Mouse (Mus musculus) layer of hippocampus, postnatal 10 days (tissue): ENCODE results near the gene Hoga1. TPM values are rescaled to one million over a fixed set of nuclear protein-coding genes. Genes with fewer than 3 reads are reported as not detected.
"Not testable (repeated sequence)": the region's sequence is repeated elsewhere in the genome, so short reads cannot be mapped to it uniquely, and the experiment has no call there.

ENCODE experiments used
- DNase-seq, 2 experiments: peaks; one replicate each; pipeline ENCODE4 v3.0.0; 2021; ENCODE audit warnings: low spot score in 2 of 2
- total RNA-seq, 2 experiments: library from RNA; stranded (reverse); gene quantifications; 2 replicates each; pipeline ENCODE4 v1.2.3; 2021

Hoga1 gene
- total RNA-seq, 2 experiments from 2014 or later, result 9.1 to 9.3 TPM

GRCm38 (mm10) chr19:42068441-42069240 is 23.2 kb downstream of the Hoga1 start:
- DNase-seq, result no peak

GRCm38 (mm10) chr19:42069241-42069525 is 23.8 kb downstream of the Hoga1 start:
- DNase-seq, result no peak

DNA sequence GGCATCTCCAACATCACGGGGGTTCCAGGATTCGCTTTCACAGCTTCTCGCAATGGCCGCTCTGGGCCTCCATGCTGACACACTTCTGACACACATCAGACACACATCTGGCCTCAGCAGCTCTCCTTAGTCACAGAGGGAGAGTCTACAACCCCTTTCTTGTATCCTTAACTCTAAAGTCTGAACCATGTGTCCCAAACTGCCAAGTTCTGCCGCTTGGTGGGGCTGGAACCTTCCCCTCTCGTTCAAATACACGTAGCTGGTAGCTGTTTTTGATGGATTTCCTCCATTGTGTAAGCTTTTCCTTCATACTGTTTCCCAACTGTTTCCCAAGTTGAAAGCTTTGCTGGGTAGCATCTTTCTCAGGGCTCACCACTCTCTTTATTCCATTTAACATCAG is 25.8 kb downstream of the Hoga1 start:
- peak in 1 of 2 experiments; percentile 27 for DNase-seq

- DNase-seq, result no peak
These were observed 26.6 kb downstream of the Hoga1 start for GRCm38 (mm10) chr19:42071886-42072608.

- no peak for DNase-seq
These were observed 27.4 kb downstream of the Hoga1 start for GRCm38 (mm10) chr19:42072802-42073201.

- no peak for DNase-seq
These were observed 29.6 kb downstream of the Hoga1 start for GRCm38 (mm10) chr19:42075051-42075450.

GRCm38 (mm10) chr19:42075992-42076391 is 30.6 kb downstream of the Hoga1 start:
- DNase-seq, result no peak

DNA sequence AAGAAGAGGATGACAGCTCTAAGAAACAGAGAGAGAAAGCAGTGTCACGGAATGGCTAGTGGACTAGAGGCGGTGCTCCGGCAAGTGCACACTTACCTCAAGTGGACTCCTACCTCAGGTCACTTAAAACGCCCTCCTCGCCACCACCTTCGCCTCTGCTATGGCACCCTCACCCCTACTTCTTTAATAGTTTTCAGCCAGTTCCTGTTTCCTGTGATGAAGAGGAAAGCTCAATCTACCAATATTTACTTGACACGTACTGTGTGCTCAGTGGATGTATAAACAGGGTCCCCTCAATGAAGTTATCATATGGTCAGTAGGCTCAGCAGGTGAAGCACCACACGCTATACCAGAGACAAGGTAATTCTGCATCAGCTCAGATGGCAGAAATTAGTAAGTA is 33.2 kb downstream of the Hoga1 start:
- no peak for DNase-seq

DNA sequence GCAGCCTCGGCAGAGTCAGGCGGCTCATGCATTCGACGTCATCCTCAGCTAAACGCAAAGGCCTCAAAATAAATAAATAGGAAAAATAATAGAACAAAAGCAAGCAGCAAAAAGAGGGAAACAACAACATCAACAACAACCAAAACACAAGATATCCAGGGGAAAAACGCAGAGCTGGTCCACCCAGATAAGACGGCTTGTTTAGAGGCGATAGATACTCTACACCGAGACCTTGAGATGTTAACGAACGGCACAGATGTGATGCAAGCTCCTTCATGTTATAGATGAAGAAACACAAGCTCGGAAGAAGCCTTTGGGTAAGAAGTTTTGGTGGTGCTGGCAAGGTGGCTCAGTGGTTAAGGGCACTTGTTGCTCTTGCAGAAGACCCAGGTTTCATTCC is 33.6 kb downstream of the Hoga1 start:
- DNase-seq, result no peak

- DNase-seq, result no peak
These were observed 34.5 kb downstream of the Hoga1 start for GRCm38 (mm10) chr19:42079950-42080349.

- DNase-seq, result no peak
These were observed 35.1 kb downstream of the Hoga1 start for GRCm38 (mm10) chr19:42080469-42080868.

- not testable (repeated sequence) for DNase-seq
These were observed 36.2 kb downstream of the Hoga1 start for GRCm38 (mm10) chr19:42081613-42082012.

GRCm38 (mm10) chr19:42085690-42086089 is 40.3 kb downstream of the Hoga1 start:
- no peak for DNase-seq

DNA sequence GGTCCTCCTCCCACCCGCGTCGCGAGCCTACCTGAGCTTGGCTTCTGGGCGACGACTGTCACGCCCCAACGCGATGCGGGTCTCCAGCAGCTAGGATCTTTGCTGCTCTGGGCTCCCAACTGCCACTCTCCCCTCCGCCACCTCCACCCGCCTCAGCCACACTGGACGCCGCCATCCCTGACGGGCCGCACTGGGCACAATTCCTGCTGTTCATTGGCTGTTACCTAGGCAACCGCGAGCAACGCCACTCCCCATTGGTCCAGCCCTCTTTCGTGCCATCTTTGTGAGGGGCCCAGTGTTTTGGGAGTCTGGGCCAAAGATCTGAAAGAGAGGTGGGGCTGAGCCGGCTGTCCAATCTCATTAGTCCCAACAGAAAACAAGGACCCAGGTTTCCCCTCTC is 40.8 kb downstream of the Hoga1 start, which contains the start of gene Morn4:
Morn4 (minus strand) TSS at position 192 of the 400 bp plus-strand sequence.
- DNase-seq, result peak; percentile 94

- DNase-seq, result peak; percentile 40 to 52
These were observed 43.8 kb downstream of the Hoga1 start for GRCm38 (mm10) chr19:42089103-42089747.

DNA sequence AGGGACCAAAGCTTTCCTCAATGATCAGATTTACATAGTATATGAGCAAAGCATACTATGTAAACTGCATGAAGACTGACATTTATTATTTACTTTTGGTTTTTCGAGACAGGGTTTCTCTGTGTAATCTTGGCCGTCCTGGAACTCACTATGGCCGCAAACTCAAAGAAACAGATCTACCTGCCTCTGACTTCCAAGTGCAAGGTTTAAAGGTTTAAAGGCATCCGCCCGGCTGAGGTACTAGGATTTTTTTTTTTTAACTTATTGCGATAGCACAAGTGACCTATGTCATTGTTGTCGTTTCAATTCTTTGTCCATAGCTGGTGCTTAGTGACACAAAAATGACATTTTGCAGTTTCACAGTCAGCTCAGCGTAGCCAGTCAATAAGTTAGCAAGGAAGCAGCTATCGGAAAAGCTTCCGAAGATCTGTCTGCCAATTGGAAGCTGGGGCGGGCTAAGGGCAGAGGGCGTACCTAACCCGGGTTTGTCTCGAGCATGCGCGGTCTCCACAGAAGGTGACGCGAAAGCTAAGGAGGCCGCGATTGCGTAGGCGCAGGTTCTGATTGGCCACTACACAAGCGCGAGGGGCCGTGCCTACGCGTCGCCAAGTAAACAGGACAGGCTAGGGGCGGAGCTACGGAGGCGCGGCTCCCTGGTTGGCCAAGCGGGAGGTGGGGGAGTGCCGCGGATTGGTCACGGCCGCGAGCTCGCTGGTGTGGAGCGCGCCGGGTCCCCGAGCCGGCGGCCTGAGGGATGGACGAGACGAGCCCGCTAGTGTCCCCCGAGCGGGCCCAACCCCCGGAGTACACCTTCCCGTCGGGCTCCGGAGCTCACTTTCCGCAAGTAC is 44.6 kb downstream of the Hoga1 start, which contains the start of gene Pi4k2a:
Pi4k2a (plus strand) TSS at position 723 of the 848 bp plus-strand sequence.
- DNase-seq, result peak; percentile 97

DNA sequence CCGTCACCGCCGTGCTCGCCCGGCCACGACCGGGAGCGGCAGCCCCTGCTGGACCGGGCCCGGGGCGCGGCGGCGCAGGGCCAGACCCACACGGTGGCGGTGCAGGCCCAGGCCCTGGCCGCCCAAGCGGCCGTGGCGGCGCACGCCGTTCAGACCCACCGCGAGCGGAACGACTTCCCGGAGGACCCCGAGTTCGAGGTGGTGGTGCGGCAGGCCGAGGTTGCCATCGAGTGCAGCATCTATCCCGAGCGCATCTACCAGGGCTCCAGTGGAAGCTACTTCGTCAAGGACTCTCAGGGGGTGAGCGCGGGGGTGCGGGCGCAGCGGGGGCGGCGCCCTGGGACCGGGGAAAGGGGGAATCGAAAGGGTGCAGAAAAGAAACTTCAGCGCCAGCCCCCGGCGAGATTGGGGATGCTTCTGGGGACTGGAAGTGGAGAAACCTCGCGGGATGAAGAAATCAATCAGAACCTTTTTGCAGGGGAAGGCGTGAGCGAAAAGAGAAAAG is 45.3 kb downstream of the Hoga1 start:
- DNase-seq, result no peak

DNA sequence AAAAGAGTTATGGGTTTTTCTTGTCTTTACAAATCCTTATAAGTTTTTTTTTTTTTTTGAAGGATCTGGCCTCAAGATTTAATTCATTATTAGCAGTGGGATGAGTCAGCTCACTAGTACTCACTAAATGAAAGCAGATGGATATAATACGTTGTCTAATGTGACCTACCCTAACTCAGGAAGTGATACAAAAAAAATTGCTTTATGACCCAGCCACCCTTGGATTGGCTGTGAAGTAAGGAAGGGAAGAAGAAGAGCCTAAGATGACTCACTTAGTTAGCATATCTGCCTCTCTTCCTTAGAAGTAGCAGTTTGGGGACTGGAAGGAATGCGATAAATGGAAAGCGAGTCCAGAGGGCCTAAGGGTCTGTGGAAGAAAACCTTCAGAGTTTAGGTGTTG is 54.0 kb downstream of the Hoga1 start:
- no peak for DNase-seq

DNA sequence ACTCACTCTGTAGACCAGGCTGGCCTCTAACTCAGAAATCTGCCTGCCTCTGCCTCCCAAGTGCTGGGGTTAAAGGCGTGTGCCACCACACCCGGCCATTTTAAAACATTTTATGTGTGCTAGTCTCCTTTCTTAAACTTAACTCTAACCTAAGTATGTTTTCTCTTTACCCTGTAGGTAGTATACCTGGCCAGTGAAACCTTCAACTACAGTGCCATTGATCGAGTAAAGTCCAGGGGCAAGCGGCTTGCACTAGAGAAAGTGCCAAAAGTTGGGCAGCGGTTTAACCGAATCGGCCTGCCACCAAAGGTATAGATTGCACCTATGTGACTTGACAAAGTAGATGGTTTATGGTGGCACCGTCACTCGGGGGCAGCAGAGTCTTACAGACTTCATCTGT is 59.3 kb downstream of the Hoga1 start:
- DNase-seq, result no peak

GRCm38 (mm10) chr19:42115783-42116335 is 70.4 kb downstream of the Hoga1 start:
- no peak for DNase-seq

DNA sequence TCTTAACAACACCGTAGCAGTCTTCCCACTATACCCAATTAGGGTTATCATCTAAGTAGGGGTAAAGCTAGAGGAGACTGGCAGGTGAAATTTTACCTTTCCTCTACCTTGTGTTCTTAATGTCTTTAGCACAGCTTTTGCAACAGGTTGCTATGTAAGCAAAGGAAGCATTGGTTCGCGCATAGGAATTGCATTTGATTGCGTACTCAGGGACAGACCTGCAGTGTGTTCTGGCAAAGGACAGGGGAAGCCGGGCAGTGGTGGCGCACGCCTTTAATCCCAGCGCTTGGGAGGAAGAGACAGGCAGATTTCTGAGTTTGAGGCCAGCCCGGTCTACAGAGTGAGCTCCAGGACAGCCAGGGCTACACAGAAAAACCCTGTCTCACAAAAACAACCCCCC is 72.7 kb downstream of the Hoga1 start:
- no peak for DNase-seq
